ENCODE assay signal across 14 mouse cellular contexts in genomic region chr3:116784811-116785210, GRCm38 (mm10).
"Had no signal": no experiment of that assay in that cellular context is flagged by ENCODE, and none has a peak within 500 bp of the region (broad histone marks: within the 10 kb centered on the region; RNA-seq: fewer than 3 reads in every experiment).

No protein-coding gene starts in this region.

- H3K9me3 ChIP-seq: limb, embryonic 10.5 days; liver, embryonic 12.5 days; lung, embryonic 15.5 days; megakaryocyte, embryonic 14.5 days; midbrain, embryonic 15.5 days; neural tube, embryonic 12.5 days had no signal

- H3K4me3 ChIP-seq: left cerebral cortex, adult 2 months; limb, embryonic 10.5 days; liver, embryonic 12.5 days; lung, embryonic 15.5 days; megakaryocyte, embryonic 14.5 days; midbrain, embryonic 15.5 days; neural tube, embryonic 12.5 days had no signal

- H3K4me2 ChIP-seq: liver, embryonic 12.5 days; lung, embryonic 15.5 days; midbrain, embryonic 11.5 days; midbrain, embryonic 15.5 days; neural tube, embryonic 12.5 days had no signal

- H3K27me3 ChIP-seq: liver, embryonic 12.5 days; lung, embryonic 15.5 days; megakaryocyte, embryonic 14.5 days; midbrain, embryonic 15.5 days; neural tube, embryonic 12.5 days had no signal

- H3K9ac ChIP-seq: liver, embryonic 12.5 days; lung, embryonic 15.5 days; midbrain, embryonic 15.5 days; neural tube, embryonic 12.5 days had no signal

- ATAC-seq: liver, embryonic 12.5 days; midbrain, embryonic 15.5 days had no signal

- DNase-seq: kidney, postnatal 10 days; lung, postnatal 14 days; retina, postnatal 1 day; right cerebral cortex, postnatal 4 days; thymus, postnatal 4 days had no signal

- H3K27ac ChIP-seq: left cerebral cortex, adult 2 months; limb, embryonic 10.5 days; liver, embryonic 12.5 days; lung, embryonic 15.5 days; macrophage; midbrain, embryonic 15.5 days; neural tube, embryonic 12.5 days had no signal

- H3K4me1 ChIP-seq: lung, embryonic 15.5 days; megakaryocyte, embryonic 14.5 days; midbrain, embryonic 15.5 days; neural tube, embryonic 12.5 days had no signal
